Mouse (Mus musculus): Measurements from ENCODE around the gene F3. TPM values are rescaled to one million over a fixed set of nuclear protein-coding genes. Genes with fewer than 3 reads are reported as not detected.
A peak's percentile ranks its signal among the peaks of the same experiment; 100 is the strongest.
"Not testable (repeated sequence)": the region's sequence is repeated elsewhere in the genome, so short reads cannot be mapped to it uniquely, and the experiment has no call there.

Gene F3
- polyA plus RNA-seq, 1 experiment from 2014 or later, result 25.7 TPM

- no peaks in the 10 kb centered on the region for H3K27me3 ChIP-seq (replicated peaks; ENCODE audit: control insufficient read depth, insufficient read depth, low read length)
- H3K9me3 ChIP-seq (ENCODE audit: control insufficient read depth, low read length), result no peaks in the 10 kb centered on the region
- no peak overlapping the region for H3K4me3 ChIP-seq (ENCODE audit: low read depth, low read length)
- H3K9ac ChIP-seq (ENCODE audit: low read depth, low read length), result no peak overlapping the region
- no peak overlapping the region for H3K4me2 ChIP-seq (ENCODE audit: low read depth, low read length)
- peaks cover 70% of the 10 kb centered on the region for H3K36me3 ChIP-seq (ENCODE audit: control insufficient read depth, insufficient read depth, low read length)
- no peaks in the 10 kb centered on the region for H3K4me1 ChIP-seq (ENCODE audit: control insufficient read depth, insufficient read depth, low read length)
- 68% methylated on average over 4 of the region's 4 CpGs for WGBS
- peak; percentile 47; the same call in 1 of the 2 replicates for ATAC-seq (ENCODE audit: low read depth)
- peak; percentile 46 for DNase-seq (ENCODE audit: low spot score)
- no peak overlapping the region for H3K27ac ChIP-seq (replicated peaks; ENCODE audit: low read depth, low read length)
Measured at GRCm38 (mm10) chr3:121762056-121762852, 38.9 kb downstream of the F3 start.

GRCm38 (mm10) chr3:121766048-121766447, 42.7 kb downstream of the F3 start:
- no peaks in the 10 kb centered on the region for H3K9me3 ChIP-seq (ENCODE audit: control insufficient read depth, low read length)
- H3K27ac ChIP-seq (replicated peaks; ENCODE audit: low read depth, low read length), result no peak overlapping the region
- no peak for ATAC-seq (ENCODE audit: low read depth)
- no peaks in the 10 kb centered on the region for H3K27me3 ChIP-seq (replicated peaks; ENCODE audit: control insufficient read depth, insufficient read depth, low read length)
- no peaks in the 10 kb centered on the region for H3K4me1 ChIP-seq (ENCODE audit: control insufficient read depth, insufficient read depth, low read length)
- DNase-seq (ENCODE audit: low spot score), result no peak
- H3K9ac ChIP-seq (ENCODE audit: low read depth, low read length), result no peak overlapping the region
- no peak overlapping the region for H3K4me3 ChIP-seq (ENCODE audit: low read depth, low read length)
- H3K36me3 ChIP-seq (ENCODE audit: control insufficient read depth, insufficient read depth, low read length), result peaks cover 78% of the 10 kb centered on the region
- H3K4me2 ChIP-seq (ENCODE audit: low read depth, low read length), result no peak overlapping the region

- H3K9me3 ChIP-seq (ENCODE audit: control insufficient read depth, low read length), result no peaks in the 10 kb centered on the region
- H3K4me1 ChIP-seq (ENCODE audit: control insufficient read depth, insufficient read depth, low read length), result no peaks in the 10 kb centered on the region
- H3K27me3 ChIP-seq (replicated peaks; ENCODE audit: control insufficient read depth, insufficient read depth, low read length), result no peaks in the 10 kb centered on the region
- H3K4me2 ChIP-seq (ENCODE audit: low read depth, low read length), result no peak overlapping the region
- H3K36me3 ChIP-seq (ENCODE audit: control insufficient read depth, insufficient read depth, low read length), result peaks cover 77% of the 10 kb centered on the region
- DNase-seq (ENCODE audit: low spot score), result no peak
- ATAC-seq (ENCODE audit: low read depth), result no peak
- WGBS, result 85% methylated on average over 5 of the region's 5 CpGs
- no peak overlapping the region for H3K4me3 ChIP-seq (ENCODE audit: low read depth, low read length)
- H3K9ac ChIP-seq (ENCODE audit: low read depth, low read length), result no peak overlapping the region
- H3K27ac ChIP-seq (replicated peaks; ENCODE audit: low read depth, low read length), result no peak overlapping the region
Measured at GRCm38 (mm10) chr3:121766818-121767217, 43.5 kb downstream of the F3 start.

GRCm38 (mm10) chr3:121768770-121769169, 45.4 kb downstream of the F3 start:
- H3K4me3 ChIP-seq (ENCODE audit: low read depth, low read length), result no peak overlapping the region
- DNase-seq (ENCODE audit: low spot score) (no peak), ATAC-seq (ENCODE audit: low read depth) (no peak)
- H3K4me1 ChIP-seq (ENCODE audit: control insufficient read depth, insufficient read depth, low read length), result no peaks in the 10 kb centered on the region
- no peak overlapping the region for H3K4me2 ChIP-seq (ENCODE audit: low read depth, low read length)
- H3K27ac ChIP-seq (replicated peaks; ENCODE audit: low read depth, low read length), result no peak overlapping the region
- no peaks in the 10 kb centered on the region for H3K9me3 ChIP-seq (ENCODE audit: control insufficient read depth, low read length)
- 93% methylated on average over 3 of the region's 3 CpGs for WGBS
- no peak overlapping the region for H3K9ac ChIP-seq (ENCODE audit: low read depth, low read length)
- H3K36me3 ChIP-seq (ENCODE audit: control insufficient read depth, insufficient read depth, low read length), result peaks cover 81% of the 10 kb centered on the region
- H3K27me3 ChIP-seq (replicated peaks; ENCODE audit: control insufficient read depth, insufficient read depth, low read length), result no peaks in the 10 kb centered on the region

- H3K9ac ChIP-seq (ENCODE audit: low read depth, low read length); H3K9me3 ChIP-seq (ENCODE audit: control insufficient read depth, low read length); DNase-seq (ENCODE audit: low spot score); H3K27ac ChIP-seq (replicated peaks; ENCODE audit: low read depth, low read length); H3K4me1 ChIP-seq (ENCODE audit: control insufficient read depth, insufficient read depth, low read length); H3K27me3 ChIP-seq (replicated peaks; ENCODE audit: control insufficient read depth, insufficient read depth, low read length); H3K4me3 ChIP-seq (ENCODE audit: low read depth, low read length); ATAC-seq (ENCODE audit: low read depth); H3K4me2 ChIP-seq (ENCODE audit: low read depth, low read length): not testable (repeated sequence)
- peaks cover 70% of the 10 kb centered on the region for H3K36me3 ChIP-seq (ENCODE audit: control insufficient read depth, insufficient read depth, low read length)
- 94% methylated on average over 4 of the region's 4 CpGs for WGBS
Measured at GRCm38 (mm10) chr3:121773336-121773735, 50.0 kb downstream of the F3 start.

- Histone ChIP-seq H3K36me3 (ENCODE audit: control insufficient read depth, insufficient read depth, low read length) (peaks cover 50% of the 10 kb centered on the region), H3K9me3 (ENCODE audit: control insufficient read depth, low read length) (no peaks in the 10 kb centered on the region), H3K4me2 (ENCODE audit: low read depth, low read length) (no peak overlapping the region), H3K27me3 (replicated peaks; ENCODE audit: control insufficient read depth, insufficient read depth, low read length) (no peaks in the 10 kb centered on the region), H3K9ac (ENCODE audit: low read depth, low read length) (no peak overlapping the region), H3K4me3 (ENCODE audit: low read depth, low read length) (no peak overlapping the region), H3K27ac (replicated peaks; ENCODE audit: low read depth, low read length) (peak overlapping the region; percentile 55; the same call in 1 of the 2 replicates), H3K4me1 (ENCODE audit: control insufficient read depth, insufficient read depth, low read length) (peaks cover 14% of the 10 kb centered on the region; the same call in 1 of the 2 replicates)
- WGBS, result 28% methylated on average over 7 of the region's 7 CpGs
- DNase-seq (ENCODE audit: low spot score) (peak; percentile 86), ATAC-seq (ENCODE audit: low read depth) (peak; percentile 90)
Measured at GRCm38 (mm10) chr3:121777943-121778342, 54.6 kb downstream of the F3 start.

GRCm38 (mm10) chr3:121783020-121783419, 59.7 kb downstream of the F3 start:
- DNase-seq (ENCODE audit: low spot score), result no peak
- Histone ChIP-seq H3K4me2 (ENCODE audit: low read depth, low read length) (no peak overlapping the region), H3K36me3 (ENCODE audit: control insufficient read depth, insufficient read depth, low read length) (peaks cover 23% of the 10 kb centered on the region; the same call in 1 of the 2 replicates), H3K27ac (replicated peaks; ENCODE audit: low read depth, low read length) (no peak overlapping the region), H3K4me3 (ENCODE audit: low read depth, low read length) (no peak overlapping the region), H3K27me3 (replicated peaks; ENCODE audit: control insufficient read depth, insufficient read depth, low read length) (no peaks in the 10 kb centered on the region), H3K9me3 (ENCODE audit: control insufficient read depth, low read length) (no peaks in the 10 kb centered on the region), H3K4me1 (ENCODE audit: control insufficient read depth, insufficient read depth, low read length) (peaks cover 7% of the 10 kb centered on the region; the same call in 1 of the 2 replicates), H3K9ac (ENCODE audit: low read depth, low read length) (no peak overlapping the region)
- no peak for ATAC-seq (ENCODE audit: low read depth)
- 86% methylated on average over 6 of the region's 6 CpGs for WGBS

Data from embryonic facial prominence, embryonic 14.5 days (tissue).